Mouse (Mus musculus) bone marrow macrophage, adult 2 months (primary cell): Measurements from ENCODE around the gene Rpap3.

Experiments used
- CTCF ChIP-seq: IDR thresholded peaks from 2 replicates; pipeline ENCODE4 v1.5.1; 2012; ENCODE audit warnings: low read depth, mild to moderate bottlenecking, low read length, moderate library complexity
- POLR2A ChIP-seq: IDR thresholded peaks from 2 replicates; pipeline ENCODE4 v1.6.1; 2012; ENCODE audit warnings: mild to moderate bottlenecking, low read depth, low read length, borderline replicate concordance

GRCm38 (mm10) chr15:97684118-97684517 is 21.5 kb downstream of the Rpap3 start:
- TF ChIP-seq CTCF (no peak), POLR2A (no peak)
